20 mouse cellular contexts compared by ENCODE assay signal in the genomic region with DNA sequence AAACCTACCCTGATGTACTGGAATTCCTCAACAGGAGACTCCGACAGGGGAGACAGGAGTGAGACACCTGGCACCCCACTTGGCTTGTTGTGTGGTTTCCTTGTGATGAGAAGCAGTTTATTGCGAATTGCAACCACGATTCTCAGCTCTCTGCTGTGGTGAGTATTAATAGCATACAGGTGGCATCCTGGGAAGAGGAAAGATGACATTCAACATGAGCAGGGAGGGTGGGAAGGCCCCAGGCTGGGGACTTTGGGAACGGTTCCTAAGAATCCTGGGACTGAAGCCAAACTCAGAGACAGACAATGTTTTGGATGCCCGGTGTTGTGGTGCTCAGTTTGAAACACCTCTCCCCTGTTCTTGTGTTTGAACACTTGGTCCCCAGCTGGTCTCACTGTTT. TPM values are rescaled to one million over a fixed set of nuclear protein-coding genes. Genes with fewer than 3 reads are reported as not detected.
DNase-seq lines count a peak whose midpoint lies in the region; ATAC-seq and TF ChIP-seq lines count a peak whose summit lies in the region.
"Had no signal": no experiment of that assay in that cellular context is flagged by ENCODE, and none has a peak within 500 bp of the region (broad histone marks: within the 10 kb centered on the region; RNA-seq: fewer than 3 reads in every experiment).

No protein-coding gene starts in this region.

- no peak for TF ChIP-seq POLR2A in cerebellum, adult 2 months (IDR thresholded peaks at IDR 0.05; ENCODE audit: borderline replicate concordance, insufficient read depth, low read length)

- TF ChIP-seq CTCF in cerebellum, adult 2 months (IDR thresholded peaks at IDR 0.05; ENCODE audit: borderline replicate concordance, insufficient read depth, low read depth, low read length) = no peak

- peak overlapping the region; percentile 65 for H3K27ac ChIP-seq in cerebellum, adult 2 months (ENCODE audit: insufficient read depth, low read length)
- no peak overlapping the region for H3K27ac ChIP-seq in midbrain, embryonic 15.5 days
- H3K27ac ChIP-seq: embryonic facial prominence, embryonic 10.5 days; forebrain, embryonic 13.5 days; heart, embryonic 13.5 days; lung, embryonic 15.5 days; stomach, postnatal 0 days had no signal

- no peak for DNase-seq in frontal cortex, postnatal 36 days (ENCODE audit: low spot score in 2 of 2)
- DNase-seq in layer of hippocampus, postnatal 10 days (ENCODE audit: low spot score in 2 of 2) = peak; percentile 42 to 56
- DNase-seq in layer of hippocampus, postnatal 25 days (ENCODE audit: extremely low spot score in 1 of 2, low spot score in 1 of 2) = no peak
- peak; percentile 76 to 90 for DNase-seq in cerebellum, adult 2 months
- DNase-seq in cerebellum, postnatal 36 days = peak; percentile 71 to 77
- no peak for DNase-seq in lung, adult 18-20 months
- DNase-seq: gastrocnemius, postnatal 36 days; kidney, postnatal 36 days; lung, postnatal 4 days; retina, postnatal 1 day had no signal

- H3K27me3 ChIP-seq in cerebellum, adult 2 months (ENCODE audit: control insufficient read depth, insufficient read depth, low read length) = no peaks in the 10 kb centered on the region
- no peaks in the 10 kb centered on the region for H3K27me3 ChIP-seq in midbrain, embryonic 15.5 days (replicated peaks)
- H3K27me3 ChIP-seq: forebrain, embryonic 13.5 days; heart, embryonic 13.5 days; lung, embryonic 15.5 days had no signal

- no peak overlapping the region for H3K4me2 ChIP-seq in midbrain, embryonic 15.5 days
- H3K4me2 ChIP-seq: forebrain, embryonic 13.5 days; heart, embryonic 13.5 days; liver, embryonic 11.5 days; lung, embryonic 15.5 days had no signal

- 8% methylated on average over 5 of the region's 5 CpGs for WGBS in cerebellum, adult 2 months
- WGBS in midbrain, embryonic 15.5 days = 74% methylated on average over 5 of the region's 5 CpGs

- peak; percentile 7; the same call in 1 of the 2 replicates for ATAC-seq in frontal cortex, adult (ENCODE audit: low TSS enrichment)
- no peak for ATAC-seq in midbrain, embryonic 15.5 days (replicated peaks)
- ATAC-seq: forebrain, embryonic 13.5 days; hindbrain, embryonic 16.5 days; intestine, embryonic 16.5 days had no signal

- no peak overlapping the region for H3K9ac ChIP-seq in midbrain, embryonic 15.5 days
- H3K9ac ChIP-seq: forebrain, embryonic 13.5 days; heart, embryonic 13.5 days; lung, embryonic 15.5 days had no signal

- H3K4me3 ChIP-seq in cerebellum, adult 2 months (replicated peaks; ENCODE audit: insufficient read depth, low read depth, low read length) = no peak overlapping the region
- no peak overlapping the region for H3K4me3 ChIP-seq in midbrain, embryonic 15.5 days
- H3K4me3 ChIP-seq: embryonic facial prominence, embryonic 10.5 days; forebrain, embryonic 13.5 days; heart, embryonic 13.5 days; lung, embryonic 15.5 days had no signal

- no peaks in the 10 kb centered on the region for H3K9me3 ChIP-seq in midbrain, embryonic 15.5 days
- H3K9me3 ChIP-seq: embryonic facial prominence, embryonic 10.5 days; forebrain, embryonic 13.5 days; heart, embryonic 13.5 days; lung, embryonic 15.5 days had no signal

- H3K4me1 ChIP-seq in cerebellum, adult 2 months (ENCODE audit: control insufficient read depth, insufficient read depth, low read length) = peaks cover 21% of the 10 kb centered on the region
- no peaks in the 10 kb centered on the region for H3K4me1 ChIP-seq in midbrain, embryonic 15.5 days
- H3K4me1 ChIP-seq: embryonic facial prominence, embryonic 10.5 days; forebrain, embryonic 13.5 days; lung, embryonic 15.5 days had no signal

- peaks cover 7% of the 10 kb centered on the region for H3K36me3 ChIP-seq in midbrain, embryonic 15.5 days (replicated peaks)
- H3K36me3 ChIP-seq: embryonic facial prominence, embryonic 10.5 days; lung, embryonic 15.5 days had no signal

RNA-seq across cellular contexts. Expression of gene Slc2a8, which starts 23.2 kb away (rescaled TPM):
- total RNA-seq in layer of hippocampus, postnatal 10 days (2021) = 10 to 100 TPM; 23.2 to 26.9 TPM
- total RNA-seq in layer of hippocampus, postnatal 25 days (2021) = 10 to 100 TPM; 20.5 to 21.4 TPM
- 51.3 and 55.0 TPM in 2 replicates for polyA plus RNA-seq in cerebellum, adult 2 months (2012; rRNA removed)
- 22.4 and 24.5 TPM in 2 replicates for polyA plus RNA-seq in midbrain, embryonic 15.5 days (2015; fragmentation: Nextera tagmentation; extraction: Ambion mirVana)

RNA-seq across cellular contexts. Expression of gene Lrsam1, which starts 43.6 kb away (rescaled TPM):
- 10 to 100 TPM; 36.5 to 40.4 TPM for total RNA-seq in layer of hippocampus, postnatal 10 days (2021)
- 10 to 100 TPM; 35.6 to 36.1 TPM for total RNA-seq in layer of hippocampus, postnatal 25 days (2021)
- polyA plus RNA-seq in cerebellum, adult 2 months (2012; rRNA removed) = 32.8 and 36.7 TPM in 2 replicates
- 22.8 and 24.2 TPM in 2 replicates for polyA plus RNA-seq in midbrain, embryonic 15.5 days (2015; fragmentation: Nextera tagmentation; extraction: Ambion mirVana)

RNA-seq across cellular contexts. Expression of gene Rpl12, which starts 43.7 kb away (rescaled TPM):
- 100 to 1,000 TPM; 155 to 179 TPM for total RNA-seq in layer of hippocampus, postnatal 10 days (2021)
- total RNA-seq in layer of hippocampus, postnatal 25 days (2021) = 100 to 1,000 TPM; 101 to 110 TPM
- 257 and 289 TPM in 2 replicates for polyA plus RNA-seq in cerebellum, adult 2 months (2012; rRNA removed)
- 82.5 and 85.8 TPM in 2 replicates for polyA plus RNA-seq in midbrain, embryonic 15.5 days (2015; fragmentation: Nextera tagmentation; extraction: Ambion mirVana)

Comparison
In these comparisons a context has a peak if more than half of its experiments do, and no peak if none do; other contexts are left out.
1. DNase-seq: peak in layer of hippocampus, postnatal 10 days (2 of 2), cerebellum, adult 2 months (2 of 2) and cerebellum, postnatal 36 days (2 of 2); none in frontal cortex, postnatal 36 days (0 of 2), layer of hippocampus, postnatal 25 days (0 of 2) and lung, adult 18-20 months (0 of 2).